Mouse (Mus musculus) C2C12 (cell line): ENCODE data around the gene Syt5.

ENCODE experiments used
- CTCF ChIP-seq: IDR thresholded peaks from one replicate; pipeline ENCODE4 v1.5.1; 2011; ENCODE audit not compliant: control insufficient read depth, insufficient read depth, insufficient read length
- MYOG ChIP-seq: IDR thresholded peaks from one replicate; pipeline ENCODE4 v1.6.1; 2011; ENCODE audit not compliant: control insufficient read depth, insufficient read length; ENCODE audit errors: extremely low read depth

GRCm38 (mm10) chr7:4492284-4493224 is 54.8 kb downstream of the Syt5 start:
- TF ChIP-seq CTCF (no peak), MYOG (no peak)
